Mouse (Mus musculus) forebrain, embryonic 12.5 days (tissue): Measurements from ENCODE around the gene Ppp2r2c. TPM values are rescaled to one million over a fixed set of nuclear protein-coding genes. Genes with fewer than 3 reads are reported as not detected.
A peak's percentile ranks its signal among the peaks of the same experiment; 100 is the strongest.

Experiments used
- ATAC-seq: fragments of 200-750 bp; cut with Nextera tagmentation; 2 replicates; pipeline ENCODE4 v1.8.0; 2017; ENCODE audit warnings: moderate TSS enrichment; ENCODE audit not compliant: low FRiP score
- H3K27ac ChIP-seq: fragments of 300-500 bp; sonication (generic); 2 replicates; pipeline ENCODE4 v1.5.1; 2016; ENCODE audit warnings: mild to moderate bottlenecking
- H3K27me3 ChIP-seq: fragments of 300-500 bp; sonication (generic); 2 replicates; pipeline ENCODE4 v1.6.1; 2016; ENCODE audit warnings: mild to moderate bottlenecking
- H3K36me3 ChIP-seq: fragments of 300-500 bp; sonication (generic); replicated peaks from 2 replicates; pipeline ENCODE4 v1.6.1; 2016; ENCODE audit warnings: mild to moderate bottlenecking
- H3K4me1 ChIP-seq: fragments of 300-500 bp; sonication (generic); 2 replicates; pipeline ENCODE4 v1.6.1; 2016
- H3K4me2 ChIP-seq: fragments of 300-500 bp; sonication (generic); 2 replicates; pipeline ENCODE4 v1.6.1; 2016; ENCODE audit warnings: mild to moderate bottlenecking, moderate library complexity
- H3K4me3 ChIP-seq: fragments of 300-500 bp; sonication (generic); replicated peaks from 2 replicates; pipeline ENCODE4 v1.5.1; 2016; ENCODE audit warnings: mild to moderate bottlenecking
- H3K9ac ChIP-seq: fragments of 300-500 bp; sonication (generic); 2 replicates; pipeline ENCODE4 v1.6.1; 2016; ENCODE audit warnings: mild to moderate bottlenecking
- H3K9me3 ChIP-seq: fragments of 300-500 bp; sonication (generic); 2 replicates; pipeline ENCODE4 v1.6.1; 2016
- WGBS: fragments of 180-500 bp; shearing (Covaris S2); methylation state at CpG from one replicate; pipeline ENCODE4 v1.1.7; 2016; 5-methylcytosine and 5-hydroxymethylcytosine counted together
- polyA plus RNA-seq: library from polyadenylated mRNA; unstranded; fragments of >200 nt; fragmentation: Nextera tagmentation; extraction: Ambion mirVana; gene quantifications from 2 replicates; pipeline ENCODE4 v1.2.1, GENCODE M21; 2016

Ppp2r2c gene
- polyA plus RNA-seq, 1 experiment from 2014 or later: 3.8 TPM

DNA sequence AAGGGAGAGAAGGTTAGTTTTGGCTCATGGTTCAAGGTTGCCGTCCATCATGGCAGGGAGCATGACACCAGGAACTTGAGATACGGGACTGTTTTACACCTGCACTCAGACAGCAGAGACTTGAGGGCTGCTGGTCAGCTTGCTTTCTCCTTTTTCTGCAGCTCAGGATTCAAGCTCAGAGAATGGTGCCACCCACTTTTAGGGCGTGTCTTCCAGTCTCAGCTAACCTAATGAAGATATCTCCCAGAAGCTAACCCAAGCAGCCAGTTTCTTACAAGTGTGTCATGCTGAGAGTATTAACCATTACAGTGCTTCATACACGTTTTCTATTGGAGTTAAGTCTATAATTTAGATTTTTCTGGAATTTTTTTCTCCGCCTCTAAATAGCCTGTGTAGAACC, 76.2 kb downstream of the Ppp2r2c start:
- H3K27me3 ChIP-seq: peaks cover 52% of the 10 kb centered on the region
- no peak for ATAC-seq
- 73% methylated on average over 5 of the region's 5 CpGs for WGBS
- peaks cover 28% of the 10 kb centered on the region for H3K4me1 ChIP-seq
- no peak overlapping the region; the same call in 1 of the 2 replicates for H3K27ac ChIP-seq
- no peaks in the 10 kb centered on the region for H3K36me3 ChIP-seq
- no peak overlapping the region for H3K4me2 ChIP-seq
- H3K4me3 ChIP-seq: no peak overlapping the region
- H3K9ac ChIP-seq: no peak overlapping the region
- H3K9me3 ChIP-seq: no peaks in the 10 kb centered on the region

DNA sequence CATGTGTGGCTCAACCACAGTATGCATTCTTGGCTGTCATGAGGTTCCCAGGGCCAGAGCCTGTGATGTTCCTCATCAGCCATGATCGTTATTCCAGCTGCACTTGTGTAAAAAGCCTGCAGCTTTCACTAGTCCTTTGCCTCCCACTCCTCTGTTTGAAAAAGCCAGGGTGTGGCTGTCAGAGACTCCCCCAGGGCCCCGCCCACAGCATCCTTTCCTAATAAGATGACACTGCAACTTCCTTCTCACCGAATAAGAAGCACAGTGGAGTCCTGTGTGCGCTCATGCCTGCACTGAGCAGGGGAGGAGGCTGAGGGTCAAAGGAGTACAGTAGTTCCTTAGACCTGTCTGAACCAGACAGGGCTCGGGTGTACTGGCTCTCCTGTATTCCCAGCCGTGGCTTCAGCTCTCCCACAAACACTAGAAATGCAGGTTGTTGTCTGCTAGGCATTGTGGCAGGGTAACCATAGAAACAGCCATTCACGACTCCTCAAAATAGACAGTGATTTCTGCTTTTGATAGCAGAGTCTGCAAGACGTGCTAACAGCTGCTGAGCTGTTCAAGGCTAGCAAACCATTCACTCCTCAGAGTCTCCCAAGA, 76.9 kb downstream of the Ppp2r2c start:
- Histone ChIP-seq H3K27ac (peak overlapping the region; percentile 65), H3K9ac (no peak overlapping the region), H3K4me2 (peak overlapping the region; percentile 6; the same call in 1 of the 2 replicates), H3K27me3 (peaks cover 58% of the 10 kb centered on the region), H3K4me3 (no peak overlapping the region), H3K36me3 (no peaks in the 10 kb centered on the region), H3K9me3 (no peaks in the 10 kb centered on the region), H3K4me1 (peaks cover 28% of the 10 kb centered on the region)
- peak; percentile 58 for ATAC-seq
- WGBS: 29% methylated on average over 8 of the region's 8 CpGs

DNA sequence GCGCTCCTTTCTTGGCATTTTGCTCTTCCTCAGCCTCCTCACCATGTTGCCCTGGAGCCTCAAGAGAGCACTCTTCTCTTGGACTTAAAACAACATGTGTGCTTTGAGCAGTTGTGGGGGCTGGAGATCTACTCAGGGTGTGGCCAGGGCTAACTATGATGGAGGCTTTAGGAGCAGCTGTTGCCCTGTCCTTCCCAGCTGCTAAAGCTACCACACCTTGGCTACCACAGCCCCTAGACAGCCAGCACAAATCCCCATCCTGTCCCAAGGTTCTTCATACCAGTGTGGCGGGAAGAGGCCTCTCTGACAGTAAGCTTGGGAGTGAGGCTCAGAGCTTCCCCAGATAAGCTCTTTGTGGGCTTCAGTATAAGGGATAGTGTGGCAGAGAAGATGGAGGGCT, 77.4 kb downstream of the Ppp2r2c start:
- Histone ChIP-seq H3K9me3 (no peaks in the 10 kb centered on the region), H3K27ac (peak overlapping the region; percentile 65), H3K27me3 (peaks cover 58% of the 10 kb centered on the region), H3K36me3 (no peaks in the 10 kb centered on the region), H3K9ac (no peak overlapping the region), H3K4me2 (no peak overlapping the region), H3K4me3 (no peak overlapping the region), H3K4me1 (peaks cover 28% of the 10 kb centered on the region)
- ATAC-seq: no peak
- 73% methylated on average over 2 of the region's 2 CpGs for WGBS

GRCm38 (mm10) chr5:36946445-36946844, 78.1 kb downstream of the Ppp2r2c start:
- WGBS: 9% methylated on average over 5 of the region's 5 CpGs
- H3K4me2 ChIP-seq: no peak overlapping the region
- peaks cover 28% of the 10 kb centered on the region for H3K4me1 ChIP-seq
- no peaks in the 10 kb centered on the region for H3K36me3 ChIP-seq
- H3K9me3 ChIP-seq: no peaks in the 10 kb centered on the region
- peak; percentile 37; the same call in 1 of the 2 replicates for ATAC-seq
- H3K27me3 ChIP-seq: peaks cover 58% of the 10 kb centered on the region
- H3K4me3 ChIP-seq: no peak overlapping the region
- no peak overlapping the region for H3K9ac ChIP-seq
- H3K27ac ChIP-seq: 0 out of 2 replicates have a peak overlapping the region, but pooled peaks have one; percentile 65

- peak; percentile 8; the same call in 1 of the 2 replicates for ATAC-seq
- Histone ChIP-seq H3K4me3 (no peak overlapping the region), H3K9ac (no peak overlapping the region), H3K4me2 (no peak overlapping the region), H3K36me3 (no peaks in the 10 kb centered on the region), H3K4me1 (peaks cover 28% of the 10 kb centered on the region), H3K27ac (no peak overlapping the region), H3K27me3 (peaks cover 58% of the 10 kb centered on the region), H3K9me3 (no peaks in the 10 kb centered on the region)
- 13% methylated on average over 3 of the region's 3 CpGs for WGBS
Measured at GRCm38 (mm10) chr5:36948831-36949230, 80.5 kb downstream of the Ppp2r2c start.

GRCm38 (mm10) chr5:36950871-36951270, 82.6 kb downstream of the Ppp2r2c start:
- no peak overlapping the region for H3K9ac ChIP-seq
- ATAC-seq: no peak
- no peak overlapping the region for H3K4me3 ChIP-seq
- H3K4me2 ChIP-seq: no peak overlapping the region
- WGBS: 61% methylated on average over 2 of the region's 2 CpGs
- no peak overlapping the region for H3K27ac ChIP-seq
- H3K36me3 ChIP-seq: no peaks in the 10 kb centered on the region
- no peaks in the 10 kb centered on the region for H3K9me3 ChIP-seq
- peaks cover 38% of the 10 kb centered on the region for H3K27me3 ChIP-seq
- H3K4me1 ChIP-seq: peaks cover 14% of the 10 kb centered on the region

DNA sequence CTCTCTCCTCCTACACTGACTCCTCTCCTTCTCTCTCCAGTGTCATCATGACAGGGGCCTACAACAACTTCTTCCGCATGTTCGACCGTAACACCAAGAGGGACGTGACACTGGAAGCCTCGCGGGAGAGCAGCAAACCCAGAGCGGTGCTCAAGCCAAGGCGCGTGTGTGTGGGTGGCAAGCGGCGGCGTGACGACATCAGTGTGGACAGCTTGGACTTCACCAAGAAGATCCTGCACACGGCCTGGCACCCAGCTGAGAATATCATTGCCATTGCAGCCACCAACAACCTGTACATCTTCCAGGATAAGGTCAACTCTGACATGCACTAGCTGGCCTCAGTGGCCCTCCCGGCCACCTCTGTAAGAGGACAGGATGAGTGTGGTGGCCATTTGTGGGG, 84.0 kb downstream of the Ppp2r2c start:
- no peak overlapping the region for H3K4me3 ChIP-seq
- WGBS: 93% methylated on average over 15 of the region's 15 CpGs
- H3K27ac ChIP-seq: no peak overlapping the region

DNA sequence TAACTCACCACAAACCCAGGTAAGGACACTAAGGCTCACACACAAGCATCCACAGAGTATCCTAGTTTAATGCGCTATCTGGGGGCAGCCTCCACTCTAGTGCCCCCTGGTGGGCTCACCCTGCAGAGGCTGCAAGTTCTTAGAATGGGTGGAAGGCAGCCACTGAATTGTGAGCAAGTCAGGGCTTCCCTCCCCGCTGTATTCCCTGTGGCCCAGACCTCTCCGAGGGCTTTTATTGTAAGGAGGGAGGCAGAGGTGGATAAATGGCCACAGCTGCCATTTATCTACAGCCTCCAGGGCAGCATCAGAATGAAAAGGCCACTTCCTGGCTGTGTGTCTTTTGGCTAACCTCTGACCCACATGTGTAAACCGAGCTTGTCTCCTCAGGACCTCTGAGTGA, 87.1 kb downstream of the Ppp2r2c start:
- no peak overlapping the region for H3K27ac ChIP-seq
- ATAC-seq: peak; percentile 21; the same call in 1 of the 2 replicates
- no peak overlapping the region for H3K9ac ChIP-seq
- H3K9me3 ChIP-seq: no peaks in the 10 kb centered on the region
- H3K4me1 ChIP-seq: peaks cover 7% of the 10 kb centered on the region
- H3K27me3 ChIP-seq: 0 out of 2 replicates have a peak, but pooled peaks cover 9% of the 10 kb centered on the region
- no peaks in the 10 kb centered on the region for H3K36me3 ChIP-seq
- no peak overlapping the region for H3K4me3 ChIP-seq
- H3K4me2 ChIP-seq: no peak overlapping the region
- WGBS: 31% methylated on average over 4 of the region's 4 CpGs

More for the DNA sequence above, 84.0 kb downstream of the Ppp2r2c start:
- Histone ChIP-seq H3K4me2 (no peak overlapping the region), H3K9me3 (no peaks in the 10 kb centered on the region), H3K4me1 (peaks cover under 1% of the 10 kb centered on the region; the same call in 1 of the 2 replicates), H3K9ac (no peak overlapping the region), H3K27me3 (peaks cover 35% of the 10 kb centered on the region), H3K36me3 (no peaks in the 10 kb centered on the region)
- no peak for ATAC-seq

DNA sequence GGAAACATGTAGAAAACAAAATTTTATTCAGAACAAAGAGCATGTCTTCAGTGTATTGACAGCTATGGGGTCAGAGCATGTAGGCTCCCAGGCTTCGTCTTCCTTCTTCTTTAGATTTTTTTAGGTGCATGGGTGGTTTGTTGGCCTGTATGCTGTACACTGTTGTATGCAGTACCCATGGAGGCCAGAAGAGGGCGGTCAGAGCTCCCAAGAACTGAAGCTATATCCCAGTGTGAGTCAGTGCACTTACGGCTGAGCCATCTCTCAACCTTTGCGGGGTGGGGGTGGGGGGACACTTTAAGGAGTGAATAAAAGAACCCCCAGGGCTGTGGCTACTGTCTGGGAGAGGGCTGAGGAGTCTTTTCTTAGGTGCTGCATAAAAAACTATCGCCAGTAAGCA, 90.5 kb downstream of the Ppp2r2c start:
- 30% methylated on average over 5 of the region's 5 CpGs for WGBS
- Histone ChIP-seq H3K9ac (no peak overlapping the region), H3K4me3 (no peak overlapping the region), H3K4me1 (peaks cover 17% of the 10 kb centered on the region), H3K9me3 (no peaks in the 10 kb centered on the region), H3K27me3 (0 out of 2 replicates have a peak, but pooled peaks cover 9% of the 10 kb centered on the region), H3K36me3 (no peaks in the 10 kb centered on the region), H3K27ac (no peak overlapping the region), H3K4me2 (no peak overlapping the region)
- 0 out of 2 replicates have a peak, but pooled peaks have one; percentile 63 for ATAC-seq

DNA sequence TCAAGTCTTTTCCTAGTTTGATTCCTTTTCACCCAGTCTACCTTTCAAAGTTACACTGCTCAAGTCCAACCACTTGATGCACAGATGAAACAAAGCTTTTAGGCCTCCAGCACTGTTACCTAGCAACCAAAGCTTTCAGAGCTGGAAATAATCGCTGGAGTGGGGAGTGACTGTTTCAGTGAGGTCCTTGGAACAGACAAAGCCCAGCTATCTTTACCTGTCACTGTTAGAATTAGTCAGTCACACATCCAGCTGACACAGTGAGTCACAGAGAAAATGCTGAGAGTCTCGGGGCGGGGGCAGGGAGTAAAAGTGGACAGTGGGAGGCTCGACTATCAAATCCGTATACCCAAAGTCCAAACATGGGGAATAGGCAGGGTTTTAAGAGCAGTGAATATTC, 92.2 kb downstream of the Ppp2r2c start:
- peak; percentile 44; the same call in 1 of the 2 replicates for ATAC-seq
- no peak overlapping the region for H3K9ac ChIP-seq
- H3K4me3 ChIP-seq: no peak overlapping the region
- H3K4me1 ChIP-seq: peaks cover 17% of the 10 kb centered on the region
- H3K36me3 ChIP-seq: no peaks in the 10 kb centered on the region
- 13% methylated on average over 5 of the region's 5 CpGs for WGBS
- H3K9me3 ChIP-seq: no peaks in the 10 kb centered on the region
- peak overlapping the region; percentile 10; the same call in 1 of the 2 replicates for H3K4me2 ChIP-seq
- H3K27me3 ChIP-seq: 0 out of 2 replicates have a peak, but pooled peaks cover 9% of the 10 kb centered on the region
- no peak overlapping the region for H3K27ac ChIP-seq

DNA sequence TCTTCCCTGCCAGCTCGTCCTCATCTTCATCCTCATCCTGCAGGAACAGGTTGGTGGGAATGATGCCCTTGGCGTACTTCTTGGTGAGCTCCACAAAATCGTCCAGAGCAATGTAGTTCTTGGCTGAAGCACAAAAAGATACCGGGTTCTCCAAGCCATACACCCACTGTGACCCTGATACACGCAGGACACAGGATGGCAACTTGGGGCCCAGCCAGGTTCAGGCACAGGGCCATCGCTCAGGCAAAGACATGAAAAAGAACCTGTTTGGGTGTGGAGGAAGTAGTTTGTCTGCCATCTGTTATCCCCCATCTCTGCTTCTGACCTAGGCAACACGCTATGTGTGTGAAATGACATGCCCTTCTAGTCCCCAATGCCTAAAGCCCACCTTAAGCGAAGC, 103.3 kb downstream of the Ppp2r2c start:
- Histone ChIP-seq H3K9me3 (no peaks in the 10 kb centered on the region), H3K36me3 (peaks cover 55% of the 10 kb centered on the region), H3K27ac (no peak overlapping the region), H3K27me3 (0 out of 2 replicates have a peak, but pooled peaks cover 3% of the 10 kb centered on the region), H3K4me1 (no peaks in the 10 kb centered on the region), H3K4me2 (no peak overlapping the region), H3K4me3 (no peak overlapping the region), H3K9ac (no peak overlapping the region)
- ATAC-seq: no peak
- WGBS: 89% methylated on average over 8 of the region's 8 CpGs

- WGBS: 87% methylated on average over 13 of the region's 13 CpGs
- ATAC-seq: no peak
- H3K36me3 ChIP-seq: peaks cover 32% of the 10 kb centered on the region
- no peak overlapping the region for H3K4me2 ChIP-seq
- H3K9me3 ChIP-seq: no peaks in the 10 kb centered on the region
- H3K27ac ChIP-seq: no peak overlapping the region
- 0 out of 2 replicates have a peak, but pooled peaks cover 3% of the 10 kb centered on the region for H3K27me3 ChIP-seq
- no peak overlapping the region for H3K4me3 ChIP-seq
- no peak overlapping the region for H3K9ac ChIP-seq
- H3K4me1 ChIP-seq: no peaks in the 10 kb centered on the region
Measured at GRCm38 (mm10) chr5:36975336-36975735, 107.0 kb downstream of the Ppp2r2c start.

- H3K9ac ChIP-seq: 0 out of 2 replicates have a peak overlapping the region, but pooled peaks have one; percentile 25
- H3K4me1 ChIP-seq: peaks cover 9% of the 10 kb centered on the region; the same call in 1 of the 2 replicates
- H3K9me3 ChIP-seq: no peaks in the 10 kb centered on the region
- no peak for ATAC-seq
- H3K27me3 ChIP-seq: no peaks in the 10 kb centered on the region
- no peak overlapping the region for H3K4me3 ChIP-seq
- 70% methylated on average over 9 of the region's 9 CpGs for WGBS
- H3K36me3 ChIP-seq: peaks cover 18% of the 10 kb centered on the region
- no peak overlapping the region for H3K27ac ChIP-seq
- H3K4me2 ChIP-seq: no peak overlapping the region
Measured at GRCm38 (mm10) chr5:36977809-36978208, 109.5 kb downstream of the Ppp2r2c start.
